Mouse (Mus musculus) lung, embryonic 16.5 days (tissue): ENCODE data around the gene Kcnk4. TPM values are rescaled to one million over a fixed set of nuclear protein-coding genes. Genes with fewer than 3 reads are reported as not detected.
"Not testable (repeated sequence)": the region's sequence is repeated elsewhere in the genome, so short reads cannot be mapped to it uniquely, and the experiment has no call there.

ENCODE experiments used
- ATAC-seq: fragments of 200-750 bp; cut with Nextera tagmentation; 2 replicates; pipeline ENCODE4 v1.8.0; 2017; ENCODE audit warnings: low read depth, mild to moderate bottlenecking, moderate library complexity
- H3K27ac ChIP-seq: fragments of 300-500 bp; sonication (generic); 2 replicates; pipeline ENCODE4 v1.5.1; 2014; ENCODE audit warnings: mild to moderate bottlenecking, control low read depth, low read length
- H3K27me3 ChIP-seq: fragments of 300-500 bp; sonication (generic); 2 replicates; pipeline ENCODE4 v1.6.1; 2014; ENCODE audit warnings: low read depth, low read length, mixed read lengths; ENCODE audit not compliant: control insufficient read depth, insufficient read depth
- H3K36me3 ChIP-seq: fragments of 300-500 bp; sonication (generic); 2 replicates; pipeline ENCODE4 v1.6.1; 2014; ENCODE audit warnings: low read length; ENCODE audit not compliant: control insufficient read depth, insufficient read depth
- H3K4me1 ChIP-seq: fragments of 300-500 bp; sonication (generic); replicated peaks from 2 replicates; pipeline ENCODE4 v1.6.1; 2014; ENCODE audit warnings: low read length, mixed read lengths; ENCODE audit not compliant: control insufficient read depth, insufficient read depth
- H3K4me2 ChIP-seq: fragments of 300-500 bp; sonication (generic); 2 replicates; pipeline ENCODE4 v1.6.1; 2014; ENCODE audit warnings: low read depth, low read length, control low read depth
- H3K4me3 ChIP-seq: fragments of 300-500 bp; sonication (generic); 2 replicates; pipeline ENCODE4 v1.5.1; 2014; ENCODE audit warnings: mild to moderate bottlenecking, low read length, control low read depth
- H3K9ac ChIP-seq: fragments of 300-500 bp; sonication (generic); 2 replicates; pipeline ENCODE4 v1.6.1; 2014; ENCODE audit warnings: low read length, control low read depth
- H3K9me3 ChIP-seq: fragments of 300-500 bp; sonication (generic); 2 replicates; pipeline ENCODE4 v1.6.1; 2016; ENCODE audit warnings: low read length; ENCODE audit not compliant: control insufficient read depth
- WGBS: fragments of 180-500 bp; shearing (Covaris S2); extraction: QIAGEN DNeasy Blood & Tissue Kit; methylation state at CpG from one replicate; pipeline ENCODE4 v1.1.7; 2014; 5-methylcytosine and 5-hydroxymethylcytosine counted together
- polyA plus RNA-seq: library from polyadenylated mRNA; unstranded; fragments of >200 nt; fragmentation: Nextera tagmentation; extraction: Ambion mirVana; gene quantifications from 2 replicates; pipeline ENCODE4 v1.2.1, GENCODE M21; 2015

Kcnk4 gene
- polyA plus RNA-seq, 1 experiment from 2014 or later: 0.21 TPM

DNA sequence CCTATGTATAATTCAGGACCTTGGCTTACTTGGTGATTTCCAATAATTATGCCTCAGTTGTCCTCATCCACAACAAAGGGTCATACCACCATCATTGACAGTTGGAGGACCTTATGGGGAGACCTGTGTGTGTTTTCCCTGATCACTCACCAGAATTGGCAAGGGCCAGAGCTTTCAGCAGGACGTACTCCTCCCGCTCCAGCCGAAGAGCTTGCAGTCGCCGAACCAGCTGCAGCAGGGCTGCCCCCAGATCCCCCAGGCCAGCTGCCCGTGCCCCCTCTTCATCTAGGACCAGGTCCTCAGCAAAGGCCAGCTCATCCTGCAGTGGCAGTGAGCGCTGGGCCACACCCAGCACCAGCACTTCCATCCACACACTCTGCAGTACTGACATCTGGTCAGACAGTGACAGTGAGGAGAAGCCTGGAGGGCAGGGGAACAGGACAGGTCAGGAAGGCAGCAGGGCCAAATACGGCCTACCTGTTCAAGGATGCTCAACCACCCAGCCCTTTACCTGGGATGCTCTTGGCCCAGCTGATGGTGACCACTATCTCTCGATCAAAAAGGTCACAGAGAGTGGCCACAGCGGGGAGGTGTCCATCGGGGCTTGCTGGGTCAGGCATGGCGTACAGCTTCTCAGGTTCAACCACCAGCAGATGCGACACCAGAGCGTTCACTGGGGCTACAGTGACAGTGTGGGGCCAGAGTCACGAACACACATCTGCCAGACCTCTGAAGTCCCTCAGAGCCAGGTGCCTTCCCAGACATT is 21.9 kb downstream of the Kcnk4 start:
- no peak overlapping the region for H3K4me3 ChIP-seq
- no peak for ATAC-seq

DNA sequence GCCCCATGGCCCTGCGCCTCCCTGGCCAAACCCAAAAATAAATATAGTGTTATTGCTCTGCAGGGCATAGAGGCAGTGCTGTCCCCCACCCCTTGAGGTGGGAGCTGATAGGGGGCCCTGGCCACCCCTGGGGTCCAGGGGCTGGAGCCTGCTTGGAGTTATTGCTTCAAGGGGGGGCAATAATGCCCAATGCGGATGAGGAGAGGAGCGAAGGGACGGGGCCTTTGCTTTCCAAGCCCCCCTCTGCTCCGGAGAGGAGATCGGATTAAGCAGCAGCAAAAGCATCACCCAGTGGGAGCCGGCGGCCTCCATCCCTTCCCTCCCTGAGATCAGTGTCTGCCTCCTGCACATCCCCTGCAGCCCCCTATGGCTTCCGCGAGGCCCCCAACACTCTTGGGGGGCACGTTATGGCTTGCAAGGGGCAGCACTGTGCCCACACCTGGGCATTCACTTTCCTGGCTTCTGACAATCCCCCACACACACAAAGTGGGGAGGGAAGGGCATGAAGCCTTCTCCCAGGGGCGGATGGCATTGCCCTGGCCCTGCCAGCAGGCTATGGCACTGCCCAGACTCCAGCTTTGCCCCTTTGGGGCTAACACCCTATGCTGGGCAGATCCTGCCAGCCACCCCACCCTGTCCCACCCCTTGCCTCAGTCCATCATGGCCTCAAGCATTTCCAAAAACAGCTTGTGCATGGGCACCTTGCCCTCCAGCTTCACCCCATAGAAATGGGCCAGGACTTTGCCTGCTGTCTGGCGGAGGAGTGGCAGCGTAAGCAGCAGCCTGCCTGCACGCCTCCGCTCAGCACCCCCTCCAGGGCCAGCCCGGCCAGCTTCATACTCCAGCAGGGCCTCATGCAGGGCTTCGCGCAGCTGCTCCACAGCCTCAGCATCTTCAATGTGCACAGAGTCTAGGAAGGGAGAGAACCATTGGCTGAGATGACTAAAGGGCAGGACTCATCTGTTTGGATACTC is 22.9 kb downstream of the Kcnk4 start:
- H3K27ac ChIP-seq: no peak overlapping the region
- 83% methylated on average over 19 of the region's 19 CpGs for WGBS
- peak overlapping the region; percentile 75 for H3K4me2 ChIP-seq
- no peak overlapping the region for H3K4me3 ChIP-seq
- H3K9me3 ChIP-seq: no peaks in the 10 kb centered on the region
- H3K9ac ChIP-seq: no peak overlapping the region
- peaks cover 22% of the 10 kb centered on the region for H3K36me3 ChIP-seq
- ATAC-seq: no peak
- peaks cover 17% of the 10 kb centered on the region for H3K4me1 ChIP-seq
- no peaks in the 10 kb centered on the region for H3K27me3 ChIP-seq

More for the DNA sequence above, 21.9 kb downstream of the Kcnk4 start:
- no peaks in the 10 kb centered on the region for H3K27me3 ChIP-seq
- 89% methylated on average over 15 of the region's 15 CpGs for WGBS
- no peak overlapping the region for H3K4me2 ChIP-seq
- no peak overlapping the region for H3K27ac ChIP-seq
- peaks cover 14% of the 10 kb centered on the region for H3K36me3 ChIP-seq
- peaks cover 17% of the 10 kb centered on the region for H3K4me1 ChIP-seq
- no peak overlapping the region for H3K9ac ChIP-seq
- no peaks in the 10 kb centered on the region for H3K9me3 ChIP-seq

DNA sequence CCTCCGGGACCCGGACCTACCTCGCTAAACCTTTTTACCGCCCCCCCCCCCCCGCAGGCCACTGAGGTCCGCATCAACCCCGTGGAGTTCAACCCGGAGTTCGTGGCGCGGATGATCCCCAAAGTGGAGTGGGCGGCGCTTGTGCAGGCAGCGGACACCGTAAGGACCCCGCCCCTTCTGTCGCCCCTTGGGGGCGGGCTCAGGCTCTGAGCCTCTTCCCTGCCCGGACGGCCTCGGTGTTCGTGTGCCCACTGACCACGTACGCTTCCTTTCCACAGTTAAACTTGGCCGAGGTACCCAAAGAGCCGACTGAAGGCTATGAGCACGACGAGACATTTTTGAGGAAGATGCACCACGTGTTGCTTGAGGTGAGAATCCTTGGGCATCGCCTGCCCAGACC is 24.0 kb downstream of the Kcnk4 start:
- peak overlapping the region; percentile 66 for H3K9ac ChIP-seq
- peaks cover 17% of the 10 kb centered on the region for H3K4me1 ChIP-seq
- peaks cover 22% of the 10 kb centered on the region for H3K36me3 ChIP-seq
- not testable (repeated sequence) for H3K9me3 ChIP-seq, H3K27me3 ChIP-seq
- 0% methylated on average over 26 of the region's 30 CpGs for WGBS
- H3K4me2 ChIP-seq: peak overlapping the region; percentile 75
- peak; percentile 46 for ATAC-seq
- peak overlapping the region; percentile 99 for H3K27ac ChIP-seq
- peak overlapping the region; percentile 67 for H3K4me3 ChIP-seq

DNA sequence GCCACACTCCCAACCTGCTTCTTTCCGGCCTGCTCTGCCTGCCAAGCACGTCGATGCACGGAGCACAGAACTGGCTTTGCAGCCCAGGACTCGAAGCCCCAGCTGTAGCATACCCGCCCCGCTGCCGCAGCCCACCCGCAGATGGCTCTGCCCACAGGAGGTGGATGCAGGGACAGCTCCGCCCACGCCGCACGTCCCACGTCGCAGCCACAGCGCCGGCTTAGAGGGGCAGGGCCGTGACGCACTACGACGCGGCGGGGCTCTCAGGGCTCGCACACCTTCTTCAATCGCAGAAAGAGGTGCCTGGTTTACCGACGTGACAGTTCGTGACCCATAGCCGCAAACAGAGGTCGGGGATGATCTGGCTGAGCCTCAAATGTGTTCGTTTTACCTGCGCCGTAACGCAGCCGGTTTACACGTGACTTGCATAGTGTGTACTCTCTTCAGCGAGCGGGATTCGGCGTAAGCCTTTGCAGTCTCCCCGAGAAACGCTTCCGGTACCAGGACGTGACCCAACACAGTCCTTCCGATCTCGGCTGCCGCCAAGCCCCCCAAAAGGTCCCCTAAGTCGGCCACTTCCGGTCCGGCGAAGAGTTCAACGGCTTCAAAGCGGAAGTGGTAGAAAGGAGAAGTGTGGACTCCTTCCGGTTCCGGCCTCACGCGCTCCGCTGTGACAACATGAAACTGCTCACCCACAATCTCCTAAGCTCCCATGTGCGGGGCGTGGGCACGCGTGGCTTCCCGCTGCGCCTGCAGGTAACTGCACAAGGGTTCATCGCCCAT is 24.6 kb downstream of the Kcnk4 start, which contains the start of the genes Trmt112 and Prdx5:
Gene Trmt112, plus strand, starts transcription at position 192 of the 783 bp plus-strand sequence.
Gene Prdx5, minus strand, starts transcription at position 600 of the 783 bp plus-strand sequence.
- Histone ChIP-seq H3K4me3 (peak within 1 kb of the TSS; percentile 67), H3K4me2 (peak within 1 kb of the TSS; percentile 75), H3K9ac (peak within 1 kb of the TSS; percentile 66), H3K4me1 (peaks cover 17% of the 10 kb centered on the region), H3K9me3 (no peaks in the 10 kb centered on the region), H3K27me3 (no peaks in the 10 kb centered on the region), H3K36me3 (peaks cover 22% of the 10 kb centered on the region), H3K27ac (peak within 1 kb of the TSS; percentile 99)
- ATAC-seq: peak; percentile 96
- WGBS: under 1% methylated on average over 65 of the region's 65 CpGs

DNA sequence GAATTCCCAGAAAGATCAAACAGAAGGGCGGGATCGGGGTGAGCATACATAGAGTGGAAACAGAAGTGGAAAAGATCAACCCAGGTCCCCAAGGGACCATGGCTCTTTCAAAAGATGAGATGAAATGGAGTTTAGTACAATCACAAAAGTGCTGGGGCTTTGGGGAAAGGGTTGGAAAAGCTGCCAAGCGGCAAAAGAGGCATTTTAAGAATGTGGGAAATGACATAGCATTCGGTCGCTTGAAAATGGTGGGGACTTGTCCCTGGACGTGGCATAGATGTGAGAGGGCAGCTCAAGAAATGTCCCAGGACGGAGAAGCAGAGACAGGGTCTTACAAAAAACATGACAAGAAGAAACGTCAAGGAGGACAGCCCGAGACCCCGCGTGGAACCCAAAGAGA is 25.3 kb downstream of the Kcnk4 start:
- Histone ChIP-seq H3K27me3 (no peaks in the 10 kb centered on the region), H3K4me2 (peak overlapping the region; percentile 75), H3K4me3 (peak overlapping the region; percentile 67), H3K36me3 (peaks cover 22% of the 10 kb centered on the region), H3K27ac (peak overlapping the region; percentile 99), H3K4me1 (peaks cover 17% of the 10 kb centered on the region), H3K9me3 (no peaks in the 10 kb centered on the region), H3K9ac (peak overlapping the region; percentile 66)
- peak; percentile 1 for ATAC-seq
- 5% methylated on average over 11 of the region's 11 CpGs for WGBS

DNA sequence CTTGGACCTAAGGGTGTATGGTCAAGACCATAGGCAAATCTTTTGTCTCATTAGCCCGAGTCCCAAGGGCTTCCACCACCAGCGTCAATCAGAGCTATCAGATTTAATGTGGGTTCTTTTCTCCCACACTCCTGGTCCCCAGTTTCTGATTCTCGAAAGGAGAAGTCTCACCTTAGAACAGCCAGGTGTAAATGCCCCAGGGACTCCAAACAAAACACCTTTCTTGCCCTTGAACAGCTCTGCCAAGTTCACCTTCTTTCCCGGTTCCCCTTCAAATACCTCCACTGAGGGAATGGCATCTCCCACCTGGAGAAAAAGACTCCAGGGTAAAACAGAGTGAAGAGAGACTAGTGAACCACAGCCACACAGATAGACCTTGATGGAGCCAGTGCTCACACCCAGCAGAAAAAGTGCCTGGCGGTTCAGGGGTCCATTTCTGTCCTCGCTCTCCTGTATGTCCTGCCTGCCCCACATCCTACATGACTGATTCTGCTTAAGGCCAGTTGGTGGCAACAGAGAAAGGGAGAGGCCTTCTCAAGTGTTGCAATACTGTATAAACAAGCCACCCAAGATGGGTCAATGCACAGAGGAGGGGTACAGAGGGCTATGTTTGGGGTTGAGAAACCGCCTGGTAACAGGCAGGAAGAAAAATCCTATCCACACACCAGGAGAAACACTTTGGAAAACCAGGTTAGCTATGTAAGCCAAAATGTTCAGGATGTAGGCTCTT is 26.3 kb downstream of the Kcnk4 start:
- no peaks in the 10 kb centered on the region for H3K27me3 ChIP-seq
- WGBS: 76% methylated on average over 7 of the region's 7 CpGs
- no peaks in the 10 kb centered on the region for H3K9me3 ChIP-seq
- H3K27ac ChIP-seq: 0 out of 2 replicates have a peak overlapping the region, but pooled peaks have one; percentile 99
- peaks cover 17% of the 10 kb centered on the region for H3K4me1 ChIP-seq
- no peak for ATAC-seq
- peak overlapping the region; percentile 75 for H3K4me2 ChIP-seq
- peak overlapping the region; percentile 66 for H3K9ac ChIP-seq
- H3K4me3 ChIP-seq: peak overlapping the region; percentile 67
- H3K36me3 ChIP-seq: peaks cover 16% of the 10 kb centered on the region

DNA sequence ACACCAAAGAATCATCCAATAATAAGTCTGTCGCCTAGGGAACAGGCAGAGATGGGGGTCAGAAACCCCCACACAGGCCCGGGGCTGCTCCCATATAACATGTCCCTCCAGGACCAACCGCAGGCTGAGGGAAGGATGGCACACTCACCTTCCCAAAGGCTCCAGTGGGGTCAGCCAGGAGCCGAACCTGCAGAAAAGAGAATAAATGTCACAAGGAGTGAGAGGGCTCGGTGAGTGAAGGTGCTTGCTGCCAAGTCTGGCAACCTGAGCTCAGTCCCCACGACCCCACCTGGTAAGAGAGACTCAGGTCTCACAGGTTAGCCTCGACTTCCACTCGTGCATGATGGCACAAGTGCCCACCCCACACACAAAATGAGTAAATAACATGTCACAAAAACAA is 27.2 kb downstream of the Kcnk4 start:
- Histone ChIP-seq H3K36me3 (peaks cover 8% of the 10 kb centered on the region), H3K4me1 (peaks cover 17% of the 10 kb centered on the region), H3K9ac (no peak overlapping the region), H3K4me3 (no peak overlapping the region), H3K27me3 (no peaks in the 10 kb centered on the region), H3K9me3 (no peaks in the 10 kb centered on the region), H3K27ac (no peak overlapping the region), H3K4me2 (no peak overlapping the region)
- ATAC-seq: no peak
- 87% methylated on average over 8 of the region's 8 CpGs for WGBS

DNA sequence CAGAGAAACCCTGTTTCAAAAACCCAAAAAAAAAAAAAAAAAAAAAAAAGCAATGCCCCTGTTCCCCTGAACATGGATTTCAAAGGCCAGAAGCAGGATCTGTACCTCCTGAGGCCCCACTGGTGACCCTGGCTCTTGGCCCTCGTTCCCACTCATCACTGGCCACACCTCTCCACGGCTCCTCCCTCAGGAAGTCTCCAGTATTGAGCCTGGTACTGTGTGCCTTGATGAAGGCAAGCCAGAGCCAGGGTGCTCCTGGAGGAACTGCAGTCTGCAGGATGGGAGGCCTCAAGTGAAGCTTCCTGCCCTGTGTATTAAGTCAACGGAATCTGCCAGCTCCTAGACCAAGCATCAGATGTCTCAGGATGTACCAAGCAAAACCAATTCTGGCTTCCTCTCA is 28.1 kb downstream of the Kcnk4 start:
- no peak overlapping the region for H3K9ac ChIP-seq
- WGBS: 78% methylated on average over 3 of the region's 3 CpGs
- no peak for ATAC-seq
- H3K4me1 ChIP-seq: peaks cover 14% of the 10 kb centered on the region
- no peak overlapping the region for H3K27ac ChIP-seq
- H3K36me3 ChIP-seq: peaks cover 8% of the 10 kb centered on the region
- H3K9me3 ChIP-seq: no peaks in the 10 kb centered on the region
- H3K27me3 ChIP-seq: no peaks in the 10 kb centered on the region
- no peak overlapping the region for H3K4me3 ChIP-seq
- H3K4me2 ChIP-seq: no peak overlapping the region
